Mouse (Mus musculus): ENCODE data around the gene Arhgef7. TPM values are rescaled to one million over a fixed set of nuclear protein-coding genes. Genes with fewer than 3 reads are reported as not detected.

Gene Arhgef7
- polyA plus RNA-seq, 1 experiment from 2014 or later: 12.6 TPM

DNA sequence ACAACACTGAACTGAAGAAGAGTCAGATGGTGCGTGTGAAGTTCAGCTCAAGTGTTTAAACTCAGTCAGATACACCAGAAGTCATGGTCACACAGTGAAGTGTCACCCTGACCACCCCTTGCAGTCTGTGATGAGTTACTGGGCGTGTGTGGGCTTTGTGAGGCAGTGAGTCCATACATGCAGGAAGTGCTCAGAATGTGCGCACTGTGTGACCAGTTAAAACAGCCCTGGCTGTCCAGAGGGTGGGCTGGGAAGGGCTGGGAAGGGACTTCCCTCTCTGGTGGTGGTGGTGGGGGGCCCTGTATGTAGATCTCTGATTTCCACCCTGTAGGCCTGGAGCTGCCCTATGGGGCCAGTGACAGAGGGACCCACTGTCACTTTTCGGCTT lies 71.0 kb downstream of the Arhgef7 start:
- Histone ChIP-seq H3K36me3 (ENCODE audit: control insufficient read depth, insufficient read depth, low read length) (peaks cover 4% of the 10 kb centered on the region), H3K4me2 (replicated peaks; ENCODE audit: low read depth) (no peak overlapping the region), H3K27me3 (ENCODE audit: control insufficient read depth, insufficient read depth, low read length) (no peaks in the 10 kb centered on the region), H3K4me3 (ENCODE audit: low read depth, low read length) (no peak overlapping the region), H3K9me3 (ENCODE audit: control insufficient read depth, low read length) (no peaks in the 10 kb centered on the region), H3K9ac (ENCODE audit: low read length) (no peak overlapping the region), H3K27ac (replicated peaks) (no peak overlapping the region), H3K4me1 (replicated peaks; ENCODE audit: control insufficient read depth, insufficient read depth) (no peaks in the 10 kb centered on the region)
- no peak for DNase-seq (ENCODE audit: low spot score)
- ATAC-seq (ENCODE audit: low FRiP score, low TSS enrichment): no peak
- 85% methylated on average over 4 of the region's 4 CpGs for WGBS
- TF ChIP-seq EP300 (optimal IDR thresholded peaks at IDR 0.05): no peak
- TF ChIP-seq CTCF (IDR thresholded peaks at IDR 0.05; ENCODE audit: low read depth): no peak

DNA sequence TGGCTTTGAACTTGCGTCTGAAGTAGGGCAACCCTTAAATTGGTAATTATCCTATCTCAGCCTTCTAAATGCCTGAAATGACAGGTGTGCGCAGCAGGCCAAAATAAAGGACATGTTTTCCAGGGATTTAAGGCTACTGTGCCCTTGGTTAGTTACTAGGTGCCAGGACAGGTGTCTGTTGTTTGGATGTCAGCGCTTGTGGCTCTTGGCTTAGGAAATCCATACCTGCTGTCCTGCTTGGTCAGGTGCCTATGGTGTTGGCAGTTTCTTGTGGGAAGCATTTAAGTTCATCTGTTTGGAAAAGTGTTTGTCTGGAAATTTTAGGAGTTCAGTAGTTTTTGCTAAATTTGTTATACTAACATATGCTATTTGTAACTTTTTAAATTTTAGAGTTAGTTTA lies 71.6 kb downstream of the Arhgef7 start:
- Histone ChIP-seq H3K4me1 (replicated peaks; ENCODE audit: control insufficient read depth, insufficient read depth) (no peaks in the 10 kb centered on the region), H3K9ac (ENCODE audit: low read length) (no peak overlapping the region), H3K36me3 (ENCODE audit: control insufficient read depth, insufficient read depth, low read length) (peaks cover 4% of the 10 kb centered on the region), H3K27ac (replicated peaks) (no peak overlapping the region), H3K4me3 (ENCODE audit: low read depth, low read length) (no peak overlapping the region), H3K4me2 (replicated peaks; ENCODE audit: low read depth) (no peak overlapping the region), H3K9me3 (ENCODE audit: control insufficient read depth, low read length) (no peaks in the 10 kb centered on the region), H3K27me3 (ENCODE audit: control insufficient read depth, insufficient read depth, low read length) (no peaks in the 10 kb centered on the region)
- no peak for ATAC-seq (ENCODE audit: low FRiP score, low TSS enrichment)
- no peak for TF ChIP-seq EP300 (optimal IDR thresholded peaks at IDR 0.05)
- TF ChIP-seq CTCF (IDR thresholded peaks at IDR 0.05; ENCODE audit: low read depth): no peak
- WGBS: 87% methylated on average over 3 of the region's 3 CpGs
- no peak for DNase-seq (ENCODE audit: low spot score)

DNA sequence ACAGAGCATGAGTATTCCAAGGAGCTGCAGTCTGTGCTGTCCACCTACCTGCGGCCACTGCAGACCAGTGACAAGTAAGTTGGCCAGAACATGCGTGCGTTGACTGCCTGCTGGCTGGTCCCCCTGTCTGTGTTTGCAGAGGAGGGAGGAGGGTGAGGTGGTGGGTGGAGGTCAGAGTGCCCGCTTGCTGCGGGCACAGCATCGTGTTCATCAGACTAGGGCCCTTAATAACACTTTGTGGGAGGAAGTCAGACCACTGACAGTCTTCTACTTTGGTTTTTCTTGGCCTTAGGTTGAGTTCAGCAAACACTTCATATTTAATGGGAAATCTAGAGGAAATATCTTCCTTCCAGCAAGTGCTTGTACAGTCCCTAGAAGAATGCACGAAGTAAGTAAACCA lies 73.0 kb downstream of the Arhgef7 start:
- Histone ChIP-seq H3K36me3 (ENCODE audit: control insufficient read depth, insufficient read depth, low read length) (peaks cover 8% of the 10 kb centered on the region), H3K9me3 (ENCODE audit: control insufficient read depth, low read length) (no peaks in the 10 kb centered on the region), H3K4me1 (replicated peaks; ENCODE audit: control insufficient read depth, insufficient read depth) (no peaks in the 10 kb centered on the region), H3K9ac (ENCODE audit: low read length) (no peak overlapping the region), H3K27ac (replicated peaks) (no peak overlapping the region), H3K4me3 (ENCODE audit: low read depth, low read length) (no peak overlapping the region), H3K27me3 (ENCODE audit: control insufficient read depth, insufficient read depth, low read length) (no peaks in the 10 kb centered on the region), H3K4me2 (replicated peaks; ENCODE audit: low read depth) (no peak overlapping the region)
- DNase-seq (ENCODE audit: low spot score) (no peak), ATAC-seq (ENCODE audit: low FRiP score, low TSS enrichment) (no peak)
- 74% methylated on average over 7 of the region's 7 CpGs for WGBS
- TF ChIP-seq CTCF (IDR thresholded peaks at IDR 0.05; ENCODE audit: low read depth) (no peak), EP300 (optimal IDR thresholded peaks at IDR 0.05) (no peak)

DNA sequence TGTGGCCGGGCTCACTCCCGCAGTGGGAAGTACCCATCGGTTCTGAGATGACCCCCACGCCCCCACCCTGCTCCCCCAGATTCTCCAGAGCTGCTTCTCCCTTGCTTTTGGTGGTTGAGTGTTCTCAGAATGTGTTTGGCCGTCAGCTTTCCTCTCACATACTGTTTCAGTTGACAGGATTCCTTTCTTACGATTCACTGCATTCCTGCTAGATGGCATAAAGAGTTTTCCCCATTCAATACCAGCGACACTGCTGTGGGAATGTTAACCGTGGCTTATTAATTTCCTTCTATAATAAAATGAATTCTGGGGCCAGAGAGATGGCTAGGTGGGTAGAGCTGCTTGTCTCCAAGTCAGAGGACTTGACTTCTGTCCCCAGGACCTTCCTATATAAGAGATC lies 74.0 kb downstream of the Arhgef7 start:
- no peak for DNase-seq (ENCODE audit: low spot score)
- Histone ChIP-seq H3K27ac (replicated peaks) (no peak overlapping the region), H3K36me3 (ENCODE audit: control insufficient read depth, insufficient read depth, low read length) (peaks cover 8% of the 10 kb centered on the region), H3K9me3 (ENCODE audit: control insufficient read depth, low read length) (no peaks in the 10 kb centered on the region), H3K27me3 (ENCODE audit: control insufficient read depth, insufficient read depth, low read length) (no peaks in the 10 kb centered on the region), H3K4me2 (replicated peaks; ENCODE audit: low read depth) (no peak overlapping the region), H3K9ac (ENCODE audit: low read length) (no peak overlapping the region), H3K4me1 (replicated peaks; ENCODE audit: control insufficient read depth, insufficient read depth) (no peaks in the 10 kb centered on the region), H3K4me3 (ENCODE audit: low read depth, low read length) (no peak overlapping the region)
- no peak for TF ChIP-seq EP300 (optimal IDR thresholded peaks at IDR 0.05)
- TF ChIP-seq CTCF (IDR thresholded peaks at IDR 0.05; ENCODE audit: low read depth): no peak
- no peak for ATAC-seq (ENCODE audit: low FRiP score, low TSS enrichment)
- 40% methylated on average over 8 of the region's 8 CpGs for WGBS

DNA sequence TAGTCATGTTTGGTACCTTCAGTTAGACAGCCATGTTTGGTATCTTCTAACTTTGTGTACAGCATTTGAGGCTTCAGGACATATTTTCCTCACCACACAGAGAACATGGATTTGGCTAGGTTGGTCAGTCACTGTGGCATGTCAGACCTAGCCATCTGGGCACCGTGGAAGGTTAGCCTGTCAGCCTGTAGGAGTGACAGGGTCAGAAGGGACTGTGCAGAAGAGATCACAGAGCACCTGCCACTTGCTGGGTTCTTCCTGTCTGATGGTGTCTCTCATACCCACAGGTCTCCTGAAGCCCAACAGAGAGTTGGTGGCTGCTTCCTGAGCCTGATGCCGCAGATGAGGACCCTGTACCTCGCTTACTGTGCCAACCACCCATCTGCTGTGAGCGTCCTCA lies 77.4 kb downstream of the Arhgef7 start:
- Histone ChIP-seq H3K27ac (replicated peaks) (no peak overlapping the region), H3K27me3 (ENCODE audit: control insufficient read depth, insufficient read depth, low read length) (no peaks in the 10 kb centered on the region), H3K9ac (ENCODE audit: low read length) (no peak overlapping the region), H3K4me3 (ENCODE audit: low read depth, low read length) (no peak overlapping the region), H3K4me2 (replicated peaks; ENCODE audit: low read depth) (no peak overlapping the region), H3K4me1 (replicated peaks; ENCODE audit: control insufficient read depth, insufficient read depth) (no peaks in the 10 kb centered on the region), H3K36me3 (ENCODE audit: control insufficient read depth, insufficient read depth, low read length) (peaks cover 24% of the 10 kb centered on the region), H3K9me3 (ENCODE audit: control insufficient read depth, low read length) (no peaks in the 10 kb centered on the region)
- ATAC-seq (ENCODE audit: low FRiP score, low TSS enrichment) (no peak), DNase-seq (ENCODE audit: low spot score) (no peak)
- 100% methylated on average over 4 of the region's 4 CpGs for WGBS
- TF ChIP-seq EP300 (optimal IDR thresholded peaks at IDR 0.05): no peak

DNA sequence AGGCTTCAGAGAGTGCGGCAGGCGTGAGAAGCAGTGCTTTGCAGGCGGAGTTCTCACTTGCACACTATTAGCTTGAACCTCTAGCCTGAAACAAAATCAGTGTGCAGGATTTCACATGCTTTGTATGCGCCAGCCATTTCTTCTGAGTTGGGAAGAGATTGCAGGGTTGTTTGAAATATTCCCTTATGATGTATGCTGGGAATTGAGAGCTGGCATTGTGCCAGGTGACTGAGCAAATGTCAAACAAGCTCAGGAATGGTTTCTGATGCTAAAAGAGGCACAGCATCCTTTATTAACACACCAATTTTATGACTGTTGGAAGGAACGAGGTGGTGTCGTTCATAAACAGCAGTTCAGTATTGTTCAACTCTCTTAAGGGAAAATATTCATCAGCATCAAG lies 78.7 kb downstream of the Arhgef7 start:
- H3K9me3 ChIP-seq (ENCODE audit: control insufficient read depth, low read length): no peaks in the 10 kb centered on the region

More for the DNA sequence above, 78.7 kb downstream of the Arhgef7 start:
- H3K36me3 ChIP-seq (ENCODE audit: control insufficient read depth, insufficient read depth, low read length): peaks cover 32% of the 10 kb centered on the region
- no peak overlapping the region for H3K27ac ChIP-seq (replicated peaks)
- TF ChIP-seq EP300 (optimal IDR thresholded peaks at IDR 0.05) (no peak), CTCF (IDR thresholded peaks at IDR 0.05; ENCODE audit: low read depth) (no peak)
- H3K4me1 ChIP-seq (replicated peaks; ENCODE audit: control insufficient read depth, insufficient read depth): no peaks in the 10 kb centered on the region
- H3K9ac ChIP-seq (ENCODE audit: low read length): no peak overlapping the region
- DNase-seq (ENCODE audit: low spot score) (no peak), ATAC-seq (ENCODE audit: low FRiP score, low TSS enrichment) (no peak)
- 61% methylated on average over 6 of the region's 6 CpGs for WGBS
- H3K4me3 ChIP-seq (ENCODE audit: low read depth, low read length): no peak overlapping the region
- no peaks in the 10 kb centered on the region for H3K27me3 ChIP-seq (ENCODE audit: control insufficient read depth, insufficient read depth, low read length)
- no peak overlapping the region for H3K4me2 ChIP-seq (replicated peaks; ENCODE audit: low read depth)

Data from stomach, postnatal 0 days (tissue).